Mouse (Mus musculus) brain, adult 2 months (tissue): ENCODE measurements around the gene Egflam.

Experiments
- DNase-seq: peaks from one replicate; pipeline ENCODE4 v3.0.0; 2011; ENCODE audit warnings: low read depth, low spot score

Egflam gene

DNA sequence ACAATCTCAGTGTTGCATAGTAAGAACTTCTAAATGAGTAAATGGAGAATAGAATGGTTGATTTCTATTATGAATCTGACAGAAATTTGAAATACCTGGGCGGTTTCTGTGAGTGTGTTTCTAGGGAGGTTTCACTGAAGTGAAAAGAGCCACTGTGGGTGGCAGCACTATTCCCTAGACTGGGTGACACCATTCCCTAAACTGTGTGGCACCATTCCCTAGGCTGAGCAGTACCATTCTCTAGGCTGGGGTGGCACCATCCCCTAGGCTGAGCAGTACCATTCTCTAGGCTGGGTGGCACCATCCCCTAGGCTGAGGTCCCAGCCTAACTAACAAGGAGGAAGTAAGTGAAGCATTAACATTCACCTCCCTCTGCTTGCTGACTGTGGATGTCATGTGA is 103.0 kb downstream of the Egflam start:
- no peak for DNase-seq

DNA sequence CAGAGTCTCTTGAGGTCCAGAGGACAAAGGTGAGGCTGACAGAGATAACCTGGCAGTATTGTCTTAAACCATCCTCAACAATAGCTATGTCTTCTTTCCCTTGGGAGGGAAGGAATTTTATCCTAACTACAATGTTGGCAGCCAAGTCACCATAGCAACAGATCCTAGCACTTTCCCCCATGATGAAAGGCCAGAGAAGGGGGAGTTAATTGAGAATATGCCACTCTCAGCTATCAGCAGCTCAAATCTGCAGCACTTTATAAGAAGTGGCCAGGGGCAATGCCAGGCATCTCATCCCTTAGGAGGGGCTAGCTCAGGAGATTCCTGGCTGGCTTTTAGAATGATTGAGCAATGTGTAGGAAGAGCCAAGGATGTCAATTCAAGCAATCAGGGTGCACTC is 105.3 kb downstream of the Egflam start:
- DNase-seq = no peak

DNA sequence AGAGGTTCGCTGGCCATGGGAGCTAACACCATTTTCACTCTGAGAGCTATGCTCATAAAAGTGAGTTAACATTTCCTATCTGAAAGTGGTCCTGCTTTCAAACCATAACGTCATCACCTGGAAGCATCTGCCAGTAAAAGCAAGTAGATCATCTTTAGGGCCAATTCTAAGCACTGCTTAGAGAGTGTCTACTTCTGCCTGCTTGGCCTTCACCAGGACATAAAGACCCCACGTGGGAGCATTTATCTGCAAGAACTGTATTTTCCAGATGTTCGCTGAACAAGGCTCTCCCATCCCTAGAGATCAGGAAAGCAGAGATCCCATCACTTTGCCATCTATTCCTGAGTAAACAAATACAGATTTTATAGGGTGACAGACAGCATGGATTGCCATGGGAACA is 108.2 kb downstream of the Egflam start:
- DNase-seq = no peak

DNA sequence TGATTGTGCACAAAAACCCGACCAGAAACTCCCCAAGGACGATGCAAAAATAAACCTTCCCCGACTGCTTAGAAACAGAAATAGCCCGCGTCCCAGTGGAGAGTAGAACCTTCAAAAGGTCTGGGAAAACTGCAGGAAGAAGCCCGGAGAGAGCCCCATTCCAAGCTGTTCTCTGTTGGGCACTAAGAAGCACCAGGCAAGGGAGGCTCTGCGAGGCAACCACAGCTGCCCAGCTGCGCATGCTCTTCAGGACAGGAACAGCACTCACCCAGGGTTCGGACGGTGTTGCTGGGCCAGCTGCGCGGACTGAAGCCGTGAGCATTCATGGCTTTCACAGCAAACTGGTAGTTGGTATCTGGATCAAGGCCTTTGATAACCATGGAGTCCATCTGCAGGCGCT is 108.7 kb downstream of the Egflam start:
- DNase-seq = peak; percentile 27

DNA sequence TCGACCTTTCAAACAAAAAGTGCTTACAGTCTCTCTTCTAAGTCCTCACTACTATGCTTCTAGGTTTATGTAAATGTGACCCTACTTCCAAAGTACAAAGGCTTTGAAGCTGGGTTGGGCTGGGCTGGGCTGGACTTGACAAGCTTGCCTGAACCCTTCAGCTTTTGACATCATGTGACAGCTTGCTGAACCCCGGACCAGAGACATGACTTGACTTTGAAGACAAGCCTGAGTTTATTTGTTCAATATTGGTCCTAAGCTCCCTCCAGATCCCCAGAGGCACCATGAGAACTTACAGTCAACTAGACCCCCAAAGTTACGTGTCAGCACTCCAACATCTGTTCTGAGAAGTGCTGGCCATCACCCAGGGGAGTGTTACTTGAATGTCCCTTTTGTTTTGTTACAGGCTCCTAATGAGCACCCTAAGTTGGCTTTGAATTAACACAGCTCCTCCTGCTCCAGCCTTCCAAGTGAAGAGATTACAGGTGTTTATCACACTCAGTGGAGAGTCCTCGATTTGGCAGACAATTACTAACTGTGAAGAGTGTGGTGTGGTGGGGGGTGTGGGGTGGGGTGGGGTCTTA is 109.3 kb downstream of the Egflam start:
- no peak for DNase-seq

DNA sequence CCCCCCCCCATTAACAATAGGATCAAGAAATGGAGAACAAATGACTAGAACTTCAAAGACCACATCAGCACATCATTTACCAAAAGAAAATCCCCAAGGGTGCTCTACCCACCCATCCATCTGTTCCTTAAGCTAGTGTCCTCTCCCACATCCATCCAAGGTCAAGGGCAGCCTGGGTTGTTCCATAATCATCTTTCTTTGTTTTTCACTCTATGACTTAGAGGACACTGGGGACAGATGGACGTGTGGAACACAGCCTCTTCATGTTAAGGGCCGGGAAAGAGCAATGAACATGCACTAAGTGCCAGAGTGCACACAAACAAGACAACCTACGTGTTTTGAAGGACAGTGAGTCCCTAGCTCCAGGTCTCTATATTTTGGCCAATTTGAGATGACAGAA is 110.3 kb downstream of the Egflam start:
- DNase-seq = no peak

DNA sequence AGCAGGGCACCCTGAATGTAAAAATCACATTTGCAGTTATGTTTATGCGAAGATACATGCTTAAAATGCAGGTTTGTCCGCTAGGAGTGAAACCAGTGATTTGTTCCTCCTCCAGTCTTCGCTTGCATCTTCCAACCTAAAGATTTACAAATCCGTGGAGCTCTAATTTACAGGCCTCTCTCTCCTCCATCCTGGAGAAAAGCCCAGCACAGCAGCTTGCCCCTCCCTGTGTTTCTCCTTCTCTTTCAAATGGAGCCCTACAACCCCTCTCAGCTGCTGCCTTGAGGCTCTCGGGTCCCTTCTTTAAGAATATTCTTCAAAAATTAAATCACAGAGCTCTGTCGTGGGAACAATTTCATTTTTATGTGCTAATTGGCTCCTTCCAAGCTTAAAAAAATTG is 116.6 kb downstream of the Egflam start:
- DNase-seq = peak; percentile 12

DNA sequence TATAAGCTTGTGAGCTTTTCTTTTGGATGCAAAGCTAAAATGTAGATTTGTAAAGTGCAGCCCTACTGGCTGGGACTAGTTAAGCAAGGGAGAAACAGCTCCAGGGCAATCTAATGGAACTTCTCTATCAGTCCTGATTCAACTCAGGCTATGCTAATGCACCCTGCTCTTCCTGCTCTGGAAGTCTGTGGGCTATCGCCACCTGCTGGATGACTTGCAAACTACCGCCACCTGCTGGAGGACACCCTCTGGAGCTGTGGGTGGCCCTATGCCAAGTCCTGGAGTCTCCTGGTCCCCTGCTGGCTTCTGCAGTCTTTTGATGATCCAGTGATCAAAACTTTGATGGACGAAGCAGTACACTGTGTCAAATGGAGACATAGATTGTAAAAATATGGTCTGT is 134.4 kb downstream of the Egflam start:
- DNase-seq = peak; percentile 86

DNA sequence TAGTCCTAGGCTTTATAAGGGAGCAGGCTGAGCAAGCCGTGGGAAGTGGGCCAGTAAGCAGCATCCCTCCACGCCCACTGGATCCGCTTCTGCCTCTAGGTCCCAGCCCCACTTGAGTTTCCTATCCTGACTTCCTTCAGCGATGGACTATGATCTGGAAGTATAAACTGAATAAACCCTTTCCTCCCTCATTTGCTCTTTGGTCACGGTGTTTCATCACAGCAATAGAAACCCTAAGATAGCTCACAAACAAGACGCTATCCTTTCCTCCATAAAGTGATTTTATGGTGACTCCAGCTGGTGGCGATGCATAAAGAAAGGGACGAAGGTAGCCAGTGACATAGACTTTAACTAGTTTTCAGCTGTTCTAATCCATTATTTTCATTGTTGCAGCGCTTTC is 134.9 kb downstream of the Egflam start:
- no peak for DNase-seq

DNA sequence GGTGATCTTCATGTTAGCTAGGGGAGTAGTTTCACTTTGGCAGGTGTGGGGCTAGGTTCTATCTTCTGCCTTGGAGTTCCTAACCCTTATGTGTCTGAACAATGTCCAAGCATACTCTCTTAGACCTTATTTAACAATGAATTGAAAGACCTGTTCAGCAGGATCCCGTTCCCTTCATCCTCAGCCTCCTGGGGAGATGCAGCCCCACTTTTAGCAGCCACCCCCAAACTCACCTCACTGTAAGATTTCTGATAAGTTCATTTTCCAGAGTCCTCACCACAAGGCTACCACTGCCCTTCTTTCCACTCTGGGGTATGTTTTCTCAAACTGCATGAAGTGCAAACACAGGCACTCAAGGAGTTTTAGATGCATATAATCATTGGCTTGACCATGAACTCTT is 136.8 kb downstream of the Egflam start:
- no peak for DNase-seq

DNA sequence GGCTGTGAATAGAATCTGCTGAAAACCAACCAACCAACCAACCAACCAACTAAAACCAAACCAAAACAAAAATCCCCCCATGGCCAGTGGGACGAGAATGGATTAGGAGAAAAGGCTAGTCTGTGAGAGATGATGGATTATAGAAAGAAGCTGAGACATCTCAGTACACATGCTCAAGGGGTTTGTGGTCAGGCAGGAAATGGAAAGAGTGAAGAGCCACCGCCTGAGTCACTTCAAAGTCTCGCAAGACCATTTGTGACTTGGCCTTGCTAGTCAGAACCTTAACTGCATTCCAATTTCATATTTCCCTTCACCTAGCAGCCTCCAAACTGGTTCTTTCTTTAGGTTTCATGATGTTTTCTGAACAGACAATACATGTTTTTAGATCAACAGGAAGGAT is 141.6 kb downstream of the Egflam start:
- DNase-seq = no peak

DNA sequence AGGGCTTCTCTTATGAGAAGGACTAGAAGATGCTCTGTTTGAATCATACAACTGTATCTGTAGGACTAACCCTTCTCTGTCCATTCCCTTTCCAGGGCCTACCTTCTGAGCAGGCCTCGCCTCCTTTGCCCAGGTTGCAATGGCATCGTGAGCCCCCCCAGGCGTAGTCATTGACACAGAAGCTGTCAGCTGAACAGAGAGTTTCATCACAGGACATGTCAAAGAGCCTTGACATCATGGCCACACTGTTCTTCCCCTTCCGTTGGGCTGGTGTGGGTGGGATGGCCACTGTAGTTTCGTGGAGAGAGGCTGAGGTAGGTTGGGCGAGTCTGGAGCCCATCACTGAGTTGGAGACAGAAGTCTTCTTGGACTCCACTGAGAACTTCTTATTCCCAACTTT is 144.9 kb downstream of the Egflam start:
- no peak for DNase-seq

DNA sequence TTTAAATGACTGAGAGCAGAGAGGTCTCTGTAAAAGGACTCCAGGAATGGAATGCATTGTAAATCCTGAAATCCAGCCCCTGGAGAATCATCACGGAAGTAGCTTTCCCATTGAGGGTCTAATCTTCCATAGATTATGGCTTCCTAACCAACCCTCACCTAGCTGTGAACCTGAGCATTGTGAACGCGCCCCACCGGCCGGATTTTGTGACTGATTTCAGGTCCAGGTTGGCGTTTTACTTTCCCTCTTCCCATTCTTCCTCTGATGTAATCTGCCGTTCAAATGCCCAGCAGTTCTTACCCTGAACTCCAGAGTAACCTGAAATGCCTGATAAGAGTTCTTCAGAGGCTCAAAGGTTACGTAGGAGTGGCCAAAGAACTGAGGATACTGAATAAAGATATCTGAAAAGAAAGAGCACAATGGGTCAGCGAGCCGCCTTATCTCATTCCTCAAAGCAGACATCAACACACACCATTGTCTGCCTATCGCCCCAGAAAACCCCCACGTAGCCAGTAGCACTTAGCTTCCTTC is 146.0 kb downstream of the Egflam start:
- no peak for DNase-seq

DNA sequence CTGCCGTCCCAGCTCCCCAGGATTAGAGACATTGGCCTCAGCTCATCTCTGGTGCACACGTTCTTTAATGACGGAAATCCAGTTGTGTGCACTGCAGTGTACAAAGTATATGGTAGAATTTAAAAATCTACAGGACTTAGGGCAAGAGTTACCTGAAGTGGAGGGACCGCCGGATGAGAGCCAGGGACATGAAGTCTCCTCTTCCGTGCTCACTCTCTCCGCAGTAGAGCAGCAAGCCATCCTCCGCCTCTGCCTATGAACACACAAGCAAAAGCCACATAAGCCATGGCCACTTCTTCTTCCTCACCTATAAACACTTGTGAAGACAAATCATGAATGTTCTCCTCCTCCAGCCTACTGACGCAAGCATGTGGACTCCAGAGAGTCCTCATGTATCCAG is 147.2 kb downstream of the Egflam start:
- no peak for DNase-seq

DNA sequence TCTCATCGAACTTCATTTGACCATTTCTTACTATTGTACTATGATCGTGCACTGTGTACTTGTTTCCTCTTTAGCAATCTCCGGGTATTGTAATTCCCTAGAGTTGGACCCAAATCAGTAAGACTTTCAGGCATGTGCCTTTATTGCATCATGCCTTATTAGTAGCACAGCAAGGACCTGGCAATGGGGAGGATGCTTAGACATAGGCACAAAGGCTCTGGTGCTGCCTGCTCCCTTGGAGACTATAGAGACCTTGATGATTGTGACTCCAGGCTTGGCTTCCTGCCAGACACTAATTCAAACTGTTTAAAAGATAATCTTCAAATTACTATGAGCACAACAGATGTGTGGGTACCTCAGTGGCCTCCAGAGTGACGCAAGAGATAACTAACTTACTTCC is 149.0 kb downstream of the Egflam start:
- DNase-seq = no peak

DNA sequence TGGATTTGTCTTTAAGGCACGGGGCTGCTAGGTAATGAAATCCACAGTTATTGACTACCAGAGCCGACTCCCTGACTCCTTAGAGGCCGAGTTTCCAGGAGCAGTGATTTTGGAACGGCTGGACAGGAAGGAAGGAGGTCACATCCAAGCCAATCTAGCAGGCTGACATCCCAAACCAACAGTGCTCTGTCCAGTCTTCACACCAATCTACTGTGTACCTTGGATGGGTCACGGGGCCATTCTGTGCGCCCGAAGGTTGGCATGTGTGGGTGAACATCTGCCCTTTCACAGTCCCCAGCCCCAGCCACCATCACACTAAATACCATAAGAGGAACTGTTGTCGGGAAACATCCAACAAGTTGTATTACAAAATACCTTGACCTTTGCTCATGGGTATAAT is 150.9 kb downstream of the Egflam start:
- no peak for DNase-seq

DNA sequence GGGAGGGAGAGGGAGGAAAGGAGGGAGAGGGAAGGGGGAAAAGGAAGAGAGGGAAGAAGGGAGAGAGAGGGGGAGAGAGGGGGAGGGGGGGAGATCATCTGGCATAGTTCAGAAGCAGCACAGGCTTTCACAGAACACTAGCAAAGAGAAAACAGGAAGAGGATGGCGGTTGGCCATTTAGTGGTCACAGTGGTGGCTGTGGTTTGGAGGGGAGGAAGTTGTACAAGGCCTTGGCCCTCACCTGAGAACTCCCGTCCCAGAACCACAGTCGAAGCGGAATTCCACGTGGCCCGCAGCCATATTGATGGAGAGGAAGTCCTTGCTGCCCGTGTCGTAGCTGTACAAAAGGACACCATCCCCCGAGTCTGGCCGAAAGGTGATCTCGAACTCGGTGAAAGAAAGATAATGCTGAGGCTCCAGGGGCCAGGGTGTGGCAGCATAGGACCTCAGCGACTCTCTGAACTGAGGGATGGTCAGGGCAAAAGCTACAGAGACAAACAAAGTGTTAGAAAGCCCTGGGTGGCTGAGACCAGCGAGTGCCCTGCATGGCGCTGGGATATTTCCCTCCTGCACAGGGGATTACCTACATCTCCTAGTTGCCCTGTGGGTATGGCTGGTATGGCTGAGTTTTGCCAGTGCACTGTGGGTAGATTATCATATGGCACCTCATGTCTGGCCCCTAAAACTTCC is 155.9 kb downstream of the Egflam start:
- no peak for DNase-seq

DNA sequence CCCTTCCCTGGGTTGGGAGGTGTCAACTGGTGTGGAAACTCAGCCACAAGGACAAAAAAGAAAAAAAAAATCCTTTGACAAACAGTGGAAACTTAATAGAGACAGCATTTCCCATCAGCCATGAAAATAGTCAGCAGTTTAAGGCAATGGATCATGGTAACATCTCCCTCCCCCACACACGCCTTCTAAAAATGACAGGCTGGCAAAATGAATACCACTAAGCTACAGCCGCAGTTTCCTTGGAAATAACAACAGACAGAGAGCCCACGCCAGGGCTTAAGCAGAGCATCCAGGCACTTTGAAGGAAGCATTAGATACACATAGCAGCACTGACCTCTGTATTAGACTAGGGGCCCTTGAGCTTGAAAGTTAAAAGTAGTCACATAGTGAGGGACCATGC is 157.2 kb downstream of the Egflam start:
- peak; percentile 54 for DNase-seq

DNA sequence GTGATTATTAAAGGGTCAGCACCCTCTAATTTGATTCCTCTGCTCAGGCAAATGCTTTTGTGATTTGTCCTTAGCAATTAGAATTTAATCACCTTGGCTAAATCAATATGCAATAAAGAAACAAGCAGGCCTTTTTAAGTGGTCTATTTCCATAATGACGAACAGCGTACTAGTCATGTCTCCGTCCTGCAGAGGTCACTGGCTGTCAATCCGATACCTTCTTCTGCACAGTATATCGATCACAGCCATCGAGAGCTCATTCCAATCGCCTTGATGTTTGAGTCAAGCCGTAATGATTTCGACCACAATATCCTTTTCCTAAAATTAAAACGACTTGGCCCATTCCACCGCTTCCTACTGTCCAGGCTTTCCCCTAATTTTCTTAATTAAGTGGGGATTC is 158.3 kb downstream of the Egflam start:
- no peak for DNase-seq

DNA sequence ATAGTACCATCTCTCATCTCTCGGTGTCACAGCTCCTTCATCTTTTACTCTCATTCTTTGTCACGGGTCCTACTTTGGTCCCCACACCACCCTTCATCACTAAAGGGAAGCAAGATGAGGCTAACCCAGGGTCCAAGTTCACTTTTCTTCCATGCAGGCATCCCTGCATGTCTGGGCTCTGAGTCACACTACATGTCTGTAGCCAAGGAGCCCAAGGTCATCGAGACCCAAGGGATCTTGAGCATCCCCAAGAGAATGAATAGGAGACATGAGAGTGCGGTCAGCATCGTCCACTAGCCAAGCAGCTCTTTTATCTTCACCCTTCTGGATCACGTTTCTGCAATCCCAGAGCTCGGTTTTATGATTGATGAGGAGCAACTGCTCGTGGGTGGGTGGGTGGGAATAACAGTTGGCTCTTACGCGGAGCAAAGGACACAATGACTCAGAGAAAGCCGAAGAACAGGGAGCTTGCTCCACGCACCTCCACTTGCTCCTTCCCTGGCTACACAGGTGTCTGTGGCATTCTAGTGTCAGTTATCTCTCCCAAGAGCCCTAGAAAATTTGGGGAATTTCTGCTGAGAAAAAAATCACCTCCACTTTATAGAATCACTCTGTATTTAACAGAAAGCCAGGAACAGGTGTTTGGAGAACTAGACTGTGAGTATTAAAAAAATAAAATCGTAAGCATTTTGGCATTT is 164.7 kb downstream of the Egflam start:
- DNase-seq = no peak

DNA sequence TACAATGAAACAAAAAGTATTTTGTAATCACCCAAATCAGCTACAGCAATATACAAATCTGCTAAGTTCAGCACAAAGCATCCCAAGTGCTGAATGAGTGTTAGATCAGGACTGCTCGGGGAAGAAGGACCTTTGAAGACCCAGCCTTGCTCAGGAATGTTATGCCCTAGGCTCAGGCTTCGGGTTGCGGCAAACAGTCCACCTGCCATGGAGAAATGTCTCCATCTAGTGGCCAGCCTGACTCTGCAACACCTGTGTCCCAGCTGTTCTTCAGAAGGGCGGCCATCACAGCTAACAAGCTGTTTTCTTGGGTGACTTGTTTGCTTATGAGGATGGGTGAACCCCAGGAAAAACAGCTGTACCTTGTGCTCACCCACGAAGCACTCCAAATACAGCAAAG is 172.0 kb downstream of the Egflam start:
- peak; percentile 90 for DNase-seq

DNA sequence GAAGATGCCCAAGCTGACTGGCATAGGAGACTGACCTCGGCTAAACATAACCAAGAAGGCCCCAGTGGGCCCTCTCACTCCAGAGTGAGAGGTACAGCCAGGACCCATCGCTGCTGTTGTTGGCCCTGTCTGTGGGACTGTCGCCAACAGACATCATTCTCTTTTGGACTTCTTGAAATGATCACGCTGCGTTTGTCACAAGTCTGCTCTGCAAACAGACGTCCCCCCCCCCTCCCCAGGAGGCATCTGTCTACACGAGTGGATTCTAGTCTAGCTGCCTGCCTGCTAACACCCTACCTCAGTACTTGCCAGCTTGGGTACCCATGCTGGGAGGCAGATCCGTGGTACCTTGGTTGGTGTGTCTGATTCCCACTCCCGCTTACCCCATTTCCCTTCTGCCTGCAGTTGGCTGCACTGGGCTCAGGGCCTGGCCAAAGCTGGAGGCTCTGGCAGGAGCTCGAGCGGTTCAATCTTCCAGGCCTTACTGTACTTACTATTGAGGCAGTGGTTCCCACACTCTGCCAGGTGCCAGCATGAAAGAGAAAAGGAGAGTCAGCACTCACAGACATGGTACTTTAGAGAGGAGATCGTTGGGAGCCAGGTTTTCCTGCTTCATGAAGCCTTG is 173.9 kb downstream of the Egflam start:
- no peak for DNase-seq

DNA sequence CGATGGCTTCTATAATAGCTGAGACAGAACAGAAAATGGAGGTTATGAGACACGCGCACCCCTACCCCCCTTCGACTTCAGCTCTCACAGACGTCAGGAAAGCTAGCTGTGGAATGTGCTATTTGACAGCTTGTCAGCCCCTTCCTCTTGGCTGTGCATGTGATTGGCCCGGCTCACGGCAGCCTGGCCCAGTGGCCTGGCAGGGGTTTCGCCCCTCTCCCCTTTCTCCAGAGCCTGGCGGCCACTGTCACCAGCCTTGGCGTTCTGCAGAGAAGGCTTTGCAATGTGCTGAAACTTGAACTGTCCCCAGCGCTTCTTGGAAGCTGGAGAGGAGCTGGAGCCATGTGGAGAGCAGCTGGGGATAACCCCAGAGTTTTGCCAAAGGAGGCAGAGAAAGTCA is 175.4 kb downstream of the Egflam start:
- DNase-seq = no peak
